Mouse (Mus musculus) kidney, adult 18-20 months (tissue): ENCODE results near the gene Heatr1.
"Not testable (repeated sequence)": the region's sequence is repeated elsewhere in the genome, so short reads cannot be mapped to it uniquely, and the experiment has no call there.

Experiments used
- DNase-seq: peaks from one replicate; pipeline ENCODE4 v3.0.0; 2021

Heatr1 gene

DNA sequence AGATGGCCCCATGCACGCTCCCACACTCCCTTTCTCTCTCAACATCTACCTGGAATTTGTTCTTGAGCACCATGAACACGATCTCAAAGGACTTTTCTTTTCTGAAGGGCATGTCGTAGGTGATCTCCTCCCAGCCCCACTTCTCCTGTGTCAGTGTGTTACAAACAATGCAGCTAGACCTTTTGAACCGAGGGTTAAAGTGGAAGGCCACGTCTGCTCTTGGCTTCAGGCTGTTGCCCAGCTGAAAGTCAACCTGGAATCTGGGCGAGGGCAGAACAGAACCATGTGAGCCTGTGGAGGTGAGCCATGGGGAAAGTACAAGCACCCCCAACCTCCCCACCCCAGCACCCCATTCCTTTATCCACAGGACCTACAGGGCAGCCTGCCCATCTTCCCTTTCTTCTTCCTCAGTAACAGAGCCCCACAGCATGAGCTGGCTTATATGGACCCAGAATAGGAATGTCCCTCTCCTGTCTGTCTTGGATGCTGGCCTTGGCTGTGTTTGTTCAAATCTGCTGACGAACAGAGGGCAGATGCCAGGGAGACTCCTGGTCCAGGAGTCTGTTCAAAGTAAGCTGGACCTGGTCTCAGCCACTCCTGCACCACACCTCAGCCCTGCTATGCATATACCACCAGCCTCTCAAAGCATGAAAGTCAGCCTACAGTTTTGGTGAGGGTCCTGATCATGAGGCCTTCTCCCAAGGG lies 60.0 kb downstream of the Heatr1 start:
- peak; percentile 26 for DNase-seq

DNA sequence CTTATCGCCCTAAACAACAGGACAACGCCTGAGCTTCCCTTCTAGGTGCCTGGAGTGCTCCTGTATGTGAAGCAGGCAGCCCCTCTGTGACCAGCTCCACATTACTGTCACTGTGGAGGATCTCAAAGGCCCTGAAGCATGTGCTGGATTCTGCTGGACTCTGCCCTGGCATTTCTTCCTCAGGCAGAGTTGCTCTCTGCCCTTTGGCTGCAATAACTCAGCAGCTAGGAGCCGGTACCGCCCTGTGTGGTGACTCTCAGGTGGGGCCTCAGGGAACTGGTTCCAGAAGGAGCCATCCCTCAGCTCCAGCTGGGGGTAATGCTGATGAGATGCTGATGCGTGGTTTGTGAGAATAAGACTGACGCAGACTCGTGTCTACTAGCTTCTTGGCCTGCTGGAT lies 61.9 kb downstream of the Heatr1 start:
- DNase-seq = peak; percentile 53

DNA sequence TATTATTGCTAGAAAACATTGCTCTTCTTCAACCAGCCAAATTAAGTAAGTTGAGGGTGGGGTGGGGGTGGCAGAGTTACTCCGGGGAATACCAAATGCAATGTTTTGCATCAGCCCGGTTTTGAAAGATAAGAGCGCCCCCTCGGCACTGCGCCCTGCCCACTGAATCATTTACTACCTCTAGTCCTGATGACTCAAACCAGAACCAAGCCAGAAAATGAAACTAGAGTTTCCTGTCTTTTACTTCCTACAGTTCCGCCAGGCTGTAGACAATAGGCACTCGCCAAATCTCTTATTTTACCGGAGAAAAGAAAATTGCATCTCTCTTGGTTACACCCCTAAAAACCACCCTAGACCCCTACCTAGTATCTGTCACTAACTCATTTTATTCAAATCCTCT lies 65.6 kb downstream of the Heatr1 start:
- peak; percentile 72 for DNase-seq

DNA sequence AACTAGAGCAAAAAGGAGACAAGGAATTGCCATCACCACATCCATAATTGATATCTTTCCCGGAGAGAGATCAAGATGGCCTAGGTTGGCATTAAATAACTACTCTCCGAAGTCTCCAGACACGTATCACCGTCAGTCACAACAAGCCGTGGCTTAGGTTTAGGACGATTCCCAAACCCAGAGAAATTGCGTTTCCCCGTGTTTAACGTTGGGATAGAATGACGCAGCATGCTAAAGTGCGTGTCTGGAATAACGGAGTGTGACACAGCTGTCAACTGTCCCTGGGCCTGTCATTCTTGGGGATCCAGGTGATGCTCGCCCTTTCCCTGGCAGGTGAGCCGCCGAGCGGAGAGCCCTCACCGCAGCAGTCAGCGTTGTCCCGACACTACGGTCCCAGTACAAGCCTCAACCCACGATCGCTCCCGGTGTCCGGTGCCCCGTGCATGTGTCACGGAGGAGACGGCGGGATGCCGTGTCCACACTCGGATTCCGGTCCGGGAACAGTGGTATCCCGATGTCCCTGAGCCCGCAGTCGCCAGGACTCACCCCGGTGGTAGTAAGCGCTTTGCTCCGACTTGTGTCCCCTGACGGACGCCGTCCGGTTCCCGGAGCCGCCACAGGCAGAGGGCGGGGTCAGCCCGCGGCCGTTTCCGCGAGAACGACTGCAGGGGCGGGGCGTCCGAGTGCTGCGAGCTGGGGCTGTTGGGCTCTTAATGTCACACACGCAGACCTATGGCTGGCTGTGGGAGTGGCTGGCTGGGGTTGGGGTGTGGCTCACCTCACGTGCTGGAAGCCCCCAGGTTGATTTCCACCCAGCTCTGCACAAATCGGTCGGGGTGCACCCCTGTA lies 66.3 kb downstream of the Heatr1 start:
- peak; percentile 96 for DNase-seq

DNA sequence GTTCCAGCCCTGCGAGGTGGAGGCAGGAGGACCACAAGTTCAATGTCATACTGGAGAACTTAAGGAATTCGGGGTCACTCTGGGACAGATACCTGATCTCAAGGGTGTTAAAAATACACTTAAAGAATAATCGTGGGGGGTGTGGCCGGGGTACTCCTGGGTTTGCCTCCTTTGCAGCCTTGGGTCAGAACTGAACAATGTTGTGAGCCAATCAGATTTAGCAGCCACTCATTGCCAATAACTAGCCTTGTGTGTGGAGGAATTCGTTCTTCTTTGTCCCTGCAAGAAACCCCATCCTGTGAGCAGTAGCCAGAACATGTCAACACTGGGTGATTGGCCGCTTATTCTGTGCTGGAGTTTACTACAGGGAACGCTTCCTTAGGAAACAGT lies 66.9 kb downstream of the Heatr1 start:
- DNase-seq = no peak

DNA sequence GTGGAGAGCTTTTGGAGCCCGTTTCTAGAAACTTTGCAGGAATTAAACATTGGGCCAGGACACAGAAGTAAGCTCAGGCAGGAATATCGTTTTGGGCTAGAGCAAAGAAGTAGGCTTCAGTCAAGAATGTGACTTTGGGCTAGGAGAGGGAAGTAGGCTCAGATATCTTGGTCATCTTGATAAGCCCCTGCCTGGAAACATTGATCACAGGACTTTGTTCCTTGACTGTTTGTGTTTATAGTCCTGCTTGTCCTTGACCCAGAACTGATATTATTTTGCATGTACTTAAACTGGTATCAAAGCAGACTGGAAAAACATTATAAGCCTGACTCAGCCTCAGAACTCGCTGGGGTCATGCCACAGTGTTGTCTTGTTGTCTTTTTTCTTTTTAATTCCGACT lies 67.8 kb downstream of the Heatr1 start:
- no peak for DNase-seq

DNA sequence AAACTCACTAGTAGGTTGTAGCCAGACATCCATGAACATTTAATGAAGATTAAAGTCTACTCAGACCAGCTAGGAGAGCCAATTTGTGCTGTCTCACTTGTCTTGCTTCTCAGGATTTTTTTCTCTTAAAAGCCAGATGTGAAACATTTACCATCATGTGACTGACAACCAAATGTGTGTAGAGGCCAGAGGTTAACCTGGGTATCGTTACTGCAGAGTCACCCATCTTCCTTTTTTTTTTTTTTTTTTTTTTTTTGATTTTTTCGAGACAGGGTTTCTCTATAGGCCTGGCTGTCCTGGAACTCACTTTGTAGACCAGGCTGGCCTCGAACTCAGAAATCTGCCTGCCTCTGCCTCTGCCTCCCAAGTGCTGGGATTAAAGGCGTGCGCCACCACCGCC lies 69.3 kb downstream of the Heatr1 start:
- not testable (repeated sequence) for DNase-seq

DNA sequence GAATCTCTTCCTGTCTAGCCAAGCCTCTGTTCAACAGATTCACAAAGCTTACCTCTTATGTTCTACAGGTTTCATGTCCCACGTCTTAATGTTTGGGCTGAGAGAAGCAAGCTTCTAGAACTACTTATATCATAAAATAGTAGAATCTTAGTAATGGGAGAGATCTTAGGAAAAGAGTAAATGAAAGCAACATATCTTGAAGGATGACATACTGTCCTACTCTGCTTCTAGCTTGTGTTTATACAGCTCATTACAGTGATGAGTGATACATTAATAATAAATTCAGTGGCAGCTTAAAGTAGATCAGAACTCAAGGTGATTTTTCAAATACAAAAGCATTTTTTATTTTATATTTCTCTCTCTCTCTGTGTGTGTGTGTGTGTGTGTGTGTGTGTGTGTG lies 70.0 kb downstream of the Heatr1 start, which contains the start of gene Lgals8:
Lgals8 (minus strand) TSS at position 101 of the 400 bp plus-strand sequence.
- DNase-seq = no peak

DNA sequence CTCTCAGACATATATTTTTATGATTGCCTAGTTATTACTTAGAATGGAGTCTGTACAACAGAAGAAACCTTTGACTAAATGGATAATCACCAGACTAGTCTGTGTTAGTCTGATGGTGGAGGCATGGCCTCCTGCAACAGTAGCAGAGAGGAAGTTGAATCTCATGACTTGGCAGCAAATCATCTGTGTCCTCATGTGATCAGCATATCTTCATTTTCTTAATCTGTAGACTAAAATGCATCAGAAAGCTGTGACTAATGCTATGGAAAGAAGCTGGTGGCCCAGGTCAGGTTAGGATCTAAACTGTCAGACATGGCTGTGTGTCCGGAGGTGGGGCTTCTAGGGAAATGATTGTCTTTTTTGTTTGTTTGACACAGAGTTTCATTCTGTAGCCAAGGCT lies 73.7 kb downstream of the Heatr1 start:
- DNase-seq = no peak

DNA sequence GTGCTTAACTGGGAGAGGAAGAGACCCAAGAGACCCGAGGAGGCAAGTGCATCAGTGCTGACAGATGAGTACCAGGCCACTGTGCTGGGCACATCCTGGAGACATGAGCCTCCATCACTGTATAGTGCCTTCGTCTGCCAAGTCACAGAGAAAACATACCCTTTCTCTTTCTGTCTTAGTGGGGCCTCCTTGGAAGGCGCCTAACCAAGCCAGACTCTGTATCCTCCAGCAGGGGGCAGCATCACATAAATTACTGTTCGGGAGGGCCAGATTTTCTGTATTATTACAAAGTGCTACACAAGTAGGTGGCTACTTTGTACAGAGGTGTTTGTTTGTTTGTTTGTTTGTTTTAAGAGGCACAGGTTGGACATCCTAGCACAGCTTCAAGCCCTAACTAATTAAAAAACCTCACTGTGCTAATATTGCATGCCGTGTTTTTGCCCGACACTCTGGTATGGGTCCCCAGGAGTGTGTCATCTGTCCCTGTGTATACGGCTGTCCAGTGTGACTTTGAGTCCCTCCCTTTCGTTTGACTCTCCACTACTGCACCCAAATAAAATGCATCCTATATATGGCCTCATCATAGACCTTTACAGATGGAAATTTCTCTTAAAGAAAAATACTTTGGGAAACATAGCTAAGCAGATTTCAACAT lies 79.0 kb downstream of the Heatr1 start:
- DNase-seq = peak; percentile 76

DNA sequence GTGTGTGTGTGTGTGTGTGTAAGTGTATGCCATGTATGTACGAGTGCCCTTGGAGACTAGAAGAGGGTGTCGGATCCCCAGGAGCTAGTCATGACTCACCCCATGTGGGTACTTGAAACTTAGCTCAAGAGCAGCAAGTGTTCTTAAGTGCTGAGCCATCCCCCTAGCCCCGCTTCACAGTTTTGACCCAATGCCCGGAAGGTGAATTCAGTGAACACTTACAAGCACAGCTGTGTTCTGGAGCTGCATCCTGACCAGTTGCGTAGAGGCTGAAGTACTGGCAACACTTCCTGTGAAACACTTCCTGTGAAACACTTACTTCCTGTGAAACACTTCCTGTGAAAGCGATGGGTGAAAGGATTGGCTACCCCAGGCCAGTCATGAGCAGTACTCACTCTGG lies 80.4 kb downstream of the Heatr1 start:
- DNase-seq = no peak

DNA sequence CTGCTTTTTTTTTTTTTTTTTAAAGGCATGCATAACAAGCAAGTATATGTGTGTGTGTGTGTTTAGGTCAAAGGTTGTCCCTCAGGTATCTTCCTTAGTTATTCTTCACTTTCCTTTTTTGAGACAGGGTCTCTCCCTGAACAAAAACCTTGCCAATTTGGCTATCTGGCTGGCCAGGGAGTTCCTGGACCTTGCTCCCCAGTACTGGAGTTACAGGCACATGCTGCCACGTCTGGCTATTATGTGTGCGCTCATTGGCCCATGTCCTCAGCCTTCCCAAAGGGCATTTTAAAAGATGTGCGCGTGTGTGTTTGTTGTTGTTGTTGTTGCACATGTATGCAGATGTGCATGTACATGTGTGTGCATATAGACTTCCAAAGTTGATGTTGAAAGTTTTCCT lies 82.1 kb downstream of the Heatr1 start:
- DNase-seq = no peak

DNA sequence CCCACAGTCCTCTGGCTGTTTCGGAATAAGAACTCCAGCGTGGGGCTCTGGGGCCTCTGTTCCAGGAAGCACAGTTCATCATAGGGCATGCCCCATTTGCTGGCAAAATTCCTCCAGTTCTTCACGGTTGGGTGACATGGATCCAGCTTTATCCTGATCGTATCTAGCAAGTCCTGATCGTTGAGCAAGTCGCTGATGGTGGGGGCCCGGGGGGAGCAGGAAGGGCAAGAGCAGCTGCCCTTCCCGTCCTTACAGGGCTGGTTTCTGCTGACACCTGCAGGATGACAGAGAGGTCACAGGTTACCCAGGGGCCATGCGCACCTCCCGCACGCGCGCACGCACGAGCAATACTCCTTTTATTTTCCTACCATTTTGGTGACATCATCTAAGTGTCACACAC lies 83.5 kb downstream of the Heatr1 start:
- peak; percentile 80 for DNase-seq

DNA sequence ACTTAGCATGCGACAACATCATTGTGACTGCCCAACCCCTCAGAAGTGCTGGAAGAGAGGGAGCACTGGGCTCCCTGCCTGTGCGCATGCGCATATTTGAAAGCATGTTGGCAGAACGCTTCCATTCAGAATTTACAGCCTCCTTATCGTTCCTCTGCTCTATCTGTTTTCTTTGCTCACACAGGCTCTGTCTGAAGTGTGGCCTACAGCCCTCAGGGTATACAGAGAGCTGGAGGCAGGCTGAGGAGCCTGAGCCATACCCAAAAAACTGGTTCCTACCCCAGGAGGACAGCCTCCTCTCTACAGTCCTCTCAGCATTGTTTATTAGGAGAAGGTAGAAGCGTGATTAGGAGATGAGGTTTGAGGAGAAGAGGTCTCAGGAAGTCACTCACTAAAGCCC lies 85.0 kb downstream of the Heatr1 start:
- DNase-seq = no peak

DNA sequence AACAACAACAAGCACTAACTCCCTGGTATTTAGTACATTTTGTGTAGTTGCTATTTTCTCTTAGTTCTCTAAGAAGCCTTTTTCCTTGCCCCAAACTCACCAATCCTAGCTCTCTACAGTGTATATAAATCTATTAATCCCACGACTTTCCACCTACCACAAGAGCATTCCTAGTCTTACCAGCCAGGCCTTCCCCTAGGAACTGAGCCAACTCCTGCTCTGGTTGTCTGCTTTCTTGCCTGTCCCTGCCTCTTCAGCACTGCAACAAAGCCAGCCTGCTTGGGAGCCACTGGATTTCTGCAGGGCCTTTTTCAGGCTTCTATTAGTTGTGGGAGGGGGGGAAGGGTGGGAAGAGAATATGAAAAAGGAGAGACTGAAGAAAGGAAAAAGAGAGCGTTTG lies 90.4 kb downstream of the Heatr1 start:
- DNase-seq = no peak

DNA sequence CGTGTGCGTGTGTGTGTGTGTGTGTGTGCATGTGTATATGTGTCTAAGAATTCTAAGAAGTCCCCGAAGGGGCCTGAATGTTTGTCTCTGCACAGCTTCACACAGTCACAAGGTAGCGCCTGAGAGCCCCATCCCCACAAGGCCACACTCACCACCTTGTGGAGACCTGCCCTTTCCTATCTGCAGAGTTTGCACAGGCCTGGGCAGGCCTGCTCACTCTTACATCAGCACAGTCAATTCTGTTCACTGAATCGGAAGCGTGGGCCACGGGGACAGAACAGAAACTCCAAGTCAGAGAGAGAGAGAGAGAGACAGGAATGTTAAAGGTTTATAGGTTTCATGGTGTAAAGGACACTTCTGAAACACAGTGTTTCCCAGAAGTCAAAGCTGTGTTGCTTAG lies 90.8 kb downstream of the Heatr1 start:
- no peak for DNase-seq
